Mouse (Mus musculus): ENCODE measurements at regions not wholly inside any gene's neighbourhood (a gene's known extent, or its start where the extent isn't known, plus 50 kb on each side); places are given as distances from the start of the nearest gene placed in this dataset.

DNA sequence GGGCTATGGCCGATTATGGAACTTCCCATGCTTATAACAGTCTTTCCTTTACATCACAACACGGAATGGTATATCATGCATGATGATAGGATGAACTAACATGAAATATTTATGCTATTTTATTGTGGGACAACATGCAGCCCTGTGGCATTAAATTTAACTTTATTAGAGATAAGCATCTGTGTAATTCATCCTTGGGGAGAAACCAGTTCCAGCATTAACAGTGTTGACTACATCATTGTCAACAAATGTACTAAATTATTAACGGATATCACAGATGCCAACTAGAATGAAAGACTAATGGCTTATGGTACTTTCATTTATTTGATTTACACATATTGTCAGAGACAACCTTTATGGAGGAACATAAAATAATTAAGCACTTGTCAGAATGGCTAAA, 241.3 kb upstream of the Smc2 start:
- Histone ChIP-seq H3K36me3 (ENCODE audit: control insufficient read depth, insufficient read depth, low read length) (no peaks in the 10 kb centered on the region), H3K27ac (no peak overlapping the region), H3K4me3 (no peak overlapping the region), H3K4me1 (ENCODE audit: control insufficient read depth, insufficient read depth, low read length) (no peaks in the 10 kb centered on the region), H3K27me3 (ENCODE audit: control insufficient read depth, insufficient read depth, low read length) (no peaks in the 10 kb centered on the region), H3K79me2 (replicated peaks; ENCODE audit: control insufficient read depth, insufficient read depth, low read length) (no peaks in the 10 kb centered on the region), H3K9ac (ENCODE audit: low read depth, low read length) (no peak overlapping the region)
- DNase-seq, result no peak
- WGBS, result 73% methylated on average over 3 of the region's 3 CpGs
- TF ChIP-seq POLR2A (IDR thresholded peaks at IDR 0.05; ENCODE audit: insufficient read depth, low read depth, low read length), result no peak
- no peak for TF ChIP-seq EP300 (IDR thresholded peaks at IDR 0.05; ENCODE audit: insufficient read depth, low read depth, low read length)
- no peak for TF ChIP-seq CTCF (IDR thresholded peaks at IDR 0.05)
- intact Hi-C loops (cut with DNase I), result no loop called here

DNA sequence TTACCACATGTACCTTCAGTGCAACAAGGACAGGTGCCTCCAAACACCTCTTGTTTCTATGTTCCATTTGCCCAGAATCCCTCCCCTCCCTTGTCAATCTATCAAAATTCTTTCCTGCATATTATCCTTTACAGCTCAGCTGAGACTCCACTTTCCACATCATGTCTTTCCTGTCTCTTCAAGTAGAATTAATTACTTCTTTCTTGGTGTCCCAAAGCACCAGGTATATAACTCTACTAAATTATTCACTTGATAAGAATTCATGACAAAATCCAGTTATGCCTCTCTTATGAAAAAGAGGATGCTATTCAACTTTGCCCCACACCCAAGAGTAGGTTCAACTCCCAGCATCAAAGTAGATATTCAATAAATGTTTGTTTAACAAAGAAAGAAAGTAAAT, 228.4 kb upstream of the Smc2 start:
- Histone ChIP-seq H3K4me3 (no peak overlapping the region), H3K9ac (ENCODE audit: low read depth, low read length) (no peak overlapping the region), H3K27me3 (ENCODE audit: control insufficient read depth, insufficient read depth, low read length) (no peaks in the 10 kb centered on the region), H3K27ac (no peak overlapping the region), H3K79me2 (replicated peaks; ENCODE audit: control insufficient read depth, insufficient read depth, low read length) (no peaks in the 10 kb centered on the region), H3K4me1 (ENCODE audit: control insufficient read depth, insufficient read depth, low read length) (no peaks in the 10 kb centered on the region), H3K36me3 (ENCODE audit: control insufficient read depth, insufficient read depth, low read length) (no peaks in the 10 kb centered on the region)
- intact Hi-C loops (cut with DNase I), result no loop called here
- TF ChIP-seq CTCF (IDR thresholded peaks at IDR 0.05) (no peak), POLR2A (IDR thresholded peaks at IDR 0.05; ENCODE audit: insufficient read depth, low read depth, low read length) (no peak), EP300 (IDR thresholded peaks at IDR 0.05; ENCODE audit: insufficient read depth, low read depth, low read length) (no peak)
- DNase-seq, result no peak

DNA sequence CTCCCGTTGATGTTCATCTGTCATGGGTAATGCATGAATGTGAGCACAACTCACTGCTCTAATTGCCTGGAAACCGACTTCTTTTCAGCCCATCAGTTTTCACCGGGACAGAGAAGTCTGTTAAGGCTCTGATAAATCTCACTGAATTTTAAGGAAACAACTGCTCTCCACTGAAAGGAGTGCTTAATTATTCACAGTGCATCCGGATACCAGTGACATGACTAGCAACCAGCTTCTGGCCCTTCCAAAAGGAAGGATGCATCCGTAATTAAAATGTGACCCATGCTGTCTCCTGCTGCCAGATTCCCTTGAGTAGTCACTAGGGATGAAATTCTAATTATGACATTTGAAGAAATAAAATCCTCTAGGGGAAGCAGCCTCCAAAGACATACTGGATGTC, 228.0 kb upstream of the Smc2 start:
- no peaks in the 10 kb centered on the region for H3K79me2 ChIP-seq (replicated peaks; ENCODE audit: control insufficient read depth, insufficient read depth, low read length)

DNA sequence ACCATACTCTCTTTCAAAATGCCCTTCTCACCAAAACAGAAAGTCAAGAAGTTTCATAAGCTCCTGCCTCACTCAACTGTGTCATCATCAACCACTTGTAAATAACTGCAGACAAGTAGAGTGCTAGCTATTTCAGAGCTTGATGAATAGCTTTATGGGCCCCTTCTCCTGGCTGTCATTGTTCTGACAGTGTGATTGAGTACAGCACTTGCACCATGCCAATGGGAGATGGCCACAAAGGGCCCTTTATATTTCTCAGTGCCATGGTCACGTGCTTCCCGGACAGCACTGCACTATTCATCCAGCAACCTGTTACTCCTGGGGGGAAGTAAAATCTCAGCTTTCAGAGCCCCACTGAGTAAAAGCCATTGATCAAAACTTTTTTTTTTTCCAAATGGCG, 225.7 kb upstream of the Smc2 start:
- H3K27me3 ChIP-seq (ENCODE audit: control insufficient read depth, insufficient read depth, low read length), result no peaks in the 10 kb centered on the region
- no peak overlapping the region for H3K4me3 ChIP-seq
- no peaks in the 10 kb centered on the region for H3K4me1 ChIP-seq (ENCODE audit: control insufficient read depth, insufficient read depth, low read length)
- no peaks in the 10 kb centered on the region for H3K36me3 ChIP-seq (ENCODE audit: control insufficient read depth, insufficient read depth, low read length)
- intact Hi-C loops (cut with DNase I), result no loop called here
- no peak overlapping the region for H3K9ac ChIP-seq (ENCODE audit: low read depth, low read length)
- H3K27ac ChIP-seq, result no peak overlapping the region
- WGBS, result 55% methylated on average over 3 of the region's 3 CpGs
- no peak for DNase-seq
- no peaks in the 10 kb centered on the region for H3K79me2 ChIP-seq (replicated peaks; ENCODE audit: control insufficient read depth, insufficient read depth, low read length)
- no peak for TF ChIP-seq CTCF (IDR thresholded peaks at IDR 0.05)
- no peak for TF ChIP-seq POLR2A (IDR thresholded peaks at IDR 0.05; ENCODE audit: insufficient read depth, low read depth, low read length)
- TF ChIP-seq EP300 (IDR thresholded peaks at IDR 0.05; ENCODE audit: insufficient read depth, low read depth, low read length), result no peak

More for the DNA sequence above, 228.0 kb upstream of the Smc2 start:
- Histone ChIP-seq H3K9ac (ENCODE audit: low read depth, low read length) (no peak overlapping the region), H3K4me3 (no peak overlapping the region), H3K4me1 (ENCODE audit: control insufficient read depth, insufficient read depth, low read length) (no peaks in the 10 kb centered on the region), H3K36me3 (ENCODE audit: control insufficient read depth, insufficient read depth, low read length) (no peaks in the 10 kb centered on the region), H3K27ac (no peak overlapping the region), H3K27me3 (ENCODE audit: control insufficient read depth, insufficient read depth, low read length) (no peaks in the 10 kb centered on the region)
- TF ChIP-seq EP300 (IDR thresholded peaks at IDR 0.05; ENCODE audit: insufficient read depth, low read depth, low read length) (no peak), POLR2A (IDR thresholded peaks at IDR 0.05; ENCODE audit: insufficient read depth, low read depth, low read length) (no peak), CTCF (IDR thresholded peaks at IDR 0.05) (no peak)
- intact Hi-C loops (cut with DNase I), result no loop called here
- WGBS, result 61% methylated on average over 5 of the region's 5 CpGs
- DNase-seq, result no peak

Data from heart, adult 2 months (tissue).